Mouse (Mus musculus) spleen, postnatal 14 days (tissue): Measurements from ENCODE around the gene Bcl3.
"Not testable (repeated sequence)": the region's sequence is repeated elsewhere in the genome, so short reads cannot be mapped to it uniquely, and the experiment has no call there.

Experiments
- DNase-seq, 2 experiments: peaks; one replicate each; pipeline ENCODE4 v3.0.0; 2021 to 2022; ENCODE audit warnings: low spot score in 2 of 2

Gene Bcl3

GRCm38 (mm10) chr7:19806356-19806969 is 16.1 kb downstream of the Bcl3 start:
- no peak for DNase-seq

GRCm38 (mm10) chr7:19802995-19803394 is 19.6 kb downstream of the Bcl3 start:
- peak; percentile 41 to 70 for DNase-seq

- DNase-seq = no peak
These were observed 21.8 kb downstream of the Bcl3 start for GRCm38 (mm10) chr7:19800764-19801163.

GRCm38 (mm10) chr7:19796697-19797588 is 25.6 kb downstream of the Bcl3 start, which contains the start of gene Cblc:
Gene Cblc, minus strand, starts transcription at chr7:19796809.
- peak; percentile 63 to 80 for DNase-seq

GRCm38 (mm10) chr7:19796254-19796653 is 26.3 kb downstream of the Bcl3 start:
- no peak for DNase-seq

- DNase-seq = no peak
These were observed 27.3 kb downstream of the Bcl3 start for GRCm38 (mm10) chr7:19795236-19795635.

GRCm38 (mm10) chr7:19792701-19793630 is 29.6 kb downstream of the Bcl3 start:
- DNase-seq = no peak

- DNase-seq = not testable (repeated sequence)
These were observed 31.1 kb downstream of the Bcl3 start for GRCm38 (mm10) chr7:19791504-19791903.

GRCm38 (mm10) chr7:19789904-19790347 is 32.6 kb downstream of the Bcl3 start:
- DNase-seq = peak; percentile 72 to 86

- DNase-seq = no peak
These were observed 36.6 kb downstream of the Bcl3 start for GRCm38 (mm10) chr7:19785874-19786458.

GRCm38 (mm10) chr7:19784764-19785535 is 37.6 kb downstream of the Bcl3 start:
- no peak for DNase-seq

- no peak for DNase-seq
These were observed 38.9 kb downstream of the Bcl3 start for GRCm38 (mm10) chr7:19783630-19784029.

- DNase-seq = no peak
These were observed 39.9 kb downstream of the Bcl3 start for GRCm38 (mm10) chr7:19782645-19783044.

- no peak for DNase-seq
These were observed 40.8 kb downstream of the Bcl3 start for GRCm38 (mm10) chr7:19781741-19782140.

- no peak for DNase-seq
These were observed 42.7 kb downstream of the Bcl3 start for GRCm38 (mm10) chr7:19779903-19780302.

- DNase-seq = no peak
These were observed 43.9 kb downstream of the Bcl3 start for GRCm38 (mm10) chr7:19778645-19779044.

- no peak for DNase-seq
These were observed 45.4 kb downstream of the Bcl3 start for GRCm38 (mm10) chr7:19777049-19777723.

GRCm38 (mm10) chr7:19771682-19772081 is 50.9 kb downstream of the Bcl3 start:
- no peak for DNase-seq

GRCm38 (mm10) chr7:19770984-19771391 is 51.6 kb downstream of the Bcl3 start, which contains the start of gene Bcam:
Gene Bcam, minus strand, starts transcription at chr7:19771016.
- DNase-seq = no peak

- peak; percentile 38 to 43 for DNase-seq
These were observed 52.2 kb downstream of the Bcl3 start for GRCm38 (mm10) chr7:19770375-19770754.
